Mouse (Mus musculus): ENCODE results near the gene Dstn. TPM values are rescaled to one million over a fixed set of nuclear protein-coding genes. Genes with fewer than 3 reads are reported as not detected.

Dstn gene
- total RNA-seq (2023; ENCODE audit: inconsistent age) = 19.4 to 22.7 TPM (median 22.2 TPM) in 4 replicates

GRCm38 (mm10) chr2:143914760-143915599 is at the start of gene Dstn:
TSS of gene Dstn (plus strand) at chr2:143915320.

Other genes starting within 250 kb of the Dstn start
- 0.29 to 0.67 TPM (median 0.42 TPM) in 4 replicates for gene Bfsp1, start 52.1 kb upstream of the Dstn start, total RNA-seq (2023; ENCODE audit: inconsistent age)
- gene Rrbp1, start 95.9 kb downstream of the Dstn start, total RNA-seq (2023; ENCODE audit: inconsistent age) = 137 to 154 TPM (median 148 TPM) in 4 replicates
- gene Banf2, start 117.7 kb downstream of the Dstn start, total RNA-seq (2023; ENCODE audit: inconsistent age) = not detected in 4 replicates

All from B cell, adult (primary cell).